Mouse (Mus musculus) urinary bladder, postnatal 25 days (tissue): ENCODE data around the gene 4930550C14Rik.

ENCODE experiments used
- DNase-seq: peaks from one replicate; pipeline ENCODE4 v3.0.0; 2022; ENCODE audit warnings: low spot score

Gene 4930550C14Rik

DNA sequence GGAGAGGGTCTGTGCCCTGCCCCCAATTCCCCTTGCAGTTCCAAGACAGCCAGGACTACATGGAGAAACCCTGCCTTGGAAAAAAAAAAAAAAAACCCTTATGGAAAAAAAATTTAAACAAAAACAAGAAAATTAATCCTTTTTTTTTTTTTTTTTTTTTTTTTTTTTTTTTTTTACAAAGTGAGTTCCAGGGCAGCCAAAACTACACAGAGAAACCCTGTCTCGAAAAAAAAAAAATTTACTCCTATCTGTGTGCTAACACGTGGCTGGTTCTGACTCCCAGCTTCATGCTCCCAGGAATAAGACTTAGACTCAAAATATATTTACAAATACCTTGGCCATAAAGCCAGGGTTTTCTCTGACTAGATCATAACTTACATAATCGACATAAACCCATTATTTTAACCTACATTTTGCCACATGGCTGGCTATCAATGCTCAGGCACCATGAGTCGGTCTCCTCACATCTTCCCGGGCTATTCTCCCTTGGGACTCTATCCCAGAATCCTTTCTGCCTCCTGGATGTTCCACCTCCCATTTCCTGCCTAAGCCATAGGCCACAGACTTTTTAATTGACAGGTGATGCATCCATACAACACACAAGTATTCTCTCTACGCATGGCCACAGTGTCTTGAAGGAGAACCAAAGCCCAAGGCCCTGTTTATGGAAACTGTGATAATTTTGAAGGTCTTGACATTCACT is 2.1 kb downstream of the 4930550C14Rik start:
- no peak for DNase-seq

DNA sequence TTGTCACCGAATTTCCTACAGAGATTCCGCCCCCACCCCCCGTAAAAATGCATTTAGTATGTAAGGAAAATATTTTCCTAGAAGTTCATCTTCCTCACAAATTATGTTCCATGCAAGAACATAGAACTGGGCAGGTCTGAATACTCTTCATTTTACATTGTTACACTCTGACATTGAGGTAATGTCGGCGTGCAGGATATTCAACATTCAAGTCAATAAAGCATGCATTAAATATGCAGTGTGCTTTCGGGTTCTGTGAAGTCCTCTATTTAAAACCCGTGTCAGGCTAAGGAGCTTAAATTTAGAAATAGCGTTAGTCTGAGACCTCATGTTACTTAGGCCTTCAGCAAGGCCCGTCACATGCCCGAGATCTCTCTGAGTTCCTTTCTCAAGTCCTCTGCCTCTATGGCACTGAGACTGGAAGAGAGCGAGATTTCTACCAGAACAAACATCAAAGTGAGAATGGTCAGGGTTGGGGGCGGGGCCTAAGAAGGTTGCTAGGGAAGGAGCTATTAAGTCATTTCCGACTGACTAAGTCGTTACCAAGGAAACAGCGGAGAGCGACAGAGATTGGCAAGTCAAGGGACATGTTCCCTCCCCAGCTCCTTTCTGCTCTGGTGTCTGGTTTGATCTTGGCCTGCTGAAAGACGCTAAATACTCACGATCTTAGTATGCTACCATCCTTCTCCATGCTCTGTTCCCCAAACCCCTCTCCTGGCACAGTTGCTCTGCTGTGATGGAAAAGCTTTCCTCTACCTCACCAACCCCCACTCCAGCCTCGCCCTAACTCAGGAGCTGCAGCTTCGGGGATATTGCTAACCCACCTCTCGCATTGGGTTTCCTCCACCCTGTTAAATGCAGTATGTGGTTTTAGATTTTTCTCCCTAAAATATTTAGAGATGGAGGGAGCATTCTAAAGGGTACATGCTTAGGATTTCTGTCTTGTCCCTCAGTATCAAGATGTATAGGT is 2.9 kb downstream of the 4930550C14Rik start:
- DNase-seq = peak; percentile 47

DNA sequence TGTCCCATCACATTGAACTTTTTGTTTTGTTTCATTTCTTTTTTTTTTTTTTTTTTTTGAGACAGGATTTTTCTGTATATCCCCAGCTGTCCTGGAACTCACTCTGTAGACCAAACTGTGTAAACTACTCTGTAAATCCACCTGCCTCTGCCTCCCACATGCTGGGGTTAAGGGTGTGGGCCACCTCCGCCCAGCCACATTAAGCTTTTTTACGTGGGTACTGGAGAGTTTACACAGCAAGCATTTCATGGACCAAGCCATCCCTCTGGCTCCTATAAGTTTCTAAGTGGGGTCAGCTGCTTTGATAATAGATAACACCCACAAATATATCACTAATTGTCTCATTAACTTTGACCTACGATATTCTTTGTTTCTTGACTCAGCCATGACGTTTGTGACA is 6.4 kb downstream of the 4930550C14Rik start:
- DNase-seq = no peak

DNA sequence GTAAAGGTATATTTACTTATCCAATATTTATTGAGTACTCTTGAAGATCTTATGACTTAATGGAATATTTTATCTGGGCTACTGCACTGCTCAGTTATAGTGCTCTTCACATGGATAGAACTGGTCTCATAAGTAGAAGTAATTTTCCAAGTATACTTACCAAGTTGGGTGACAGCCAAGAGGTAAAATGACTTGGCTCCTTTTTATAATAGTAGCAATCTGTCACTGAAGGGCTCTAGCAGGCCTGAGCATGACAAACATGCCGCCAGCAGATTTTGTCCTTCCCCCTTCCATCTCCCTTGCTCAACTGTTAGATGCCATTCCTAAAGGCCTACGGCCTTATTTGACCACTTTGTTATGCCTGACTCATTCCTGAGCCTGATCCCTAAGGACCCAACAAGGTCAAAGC is 6.8 kb downstream of the 4930550C14Rik start:
- DNase-seq = no peak

GRCm38 (mm10) chr9:53409427-53409826 is 7.3 kb downstream of the 4930550C14Rik start:
- no peak for DNase-seq

DNA sequence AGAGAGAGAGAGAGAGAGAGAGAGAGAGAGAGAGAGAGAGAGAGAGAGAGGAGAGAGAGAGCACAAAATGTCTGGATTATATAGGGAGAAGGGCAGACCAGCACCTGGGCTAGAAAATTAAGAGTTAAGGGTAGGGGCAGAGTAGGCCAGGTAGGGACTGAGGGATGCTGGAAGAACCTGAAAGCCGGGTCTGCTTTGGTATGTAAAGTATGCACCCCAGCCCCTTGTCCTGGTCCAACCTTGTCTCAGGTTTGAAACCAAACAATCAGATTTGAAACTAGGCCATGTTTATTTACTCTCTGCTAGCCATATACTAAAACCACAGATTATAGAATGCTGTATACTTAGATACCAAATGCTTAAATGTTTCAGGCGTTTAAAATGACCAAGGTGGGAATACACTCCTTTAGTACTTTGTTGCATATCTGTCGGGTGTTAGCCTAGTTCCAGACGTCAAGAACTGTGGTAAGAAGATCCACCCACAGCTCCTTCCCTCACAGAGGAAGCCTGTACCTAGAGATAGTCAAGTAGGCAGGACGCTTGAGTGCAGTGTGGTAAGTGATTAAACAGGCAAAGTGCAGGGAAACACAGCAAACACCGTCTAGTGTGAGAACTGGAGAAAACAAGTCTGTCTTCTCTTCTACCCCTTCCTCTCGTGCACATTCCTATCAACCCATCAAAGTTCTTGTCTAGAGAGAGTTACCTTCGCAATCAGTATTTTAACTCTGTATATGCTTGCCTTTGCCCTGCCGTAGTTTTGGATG is 20.2 kb downstream of the 4930550C14Rik start:
- DNase-seq = no peak

DNA sequence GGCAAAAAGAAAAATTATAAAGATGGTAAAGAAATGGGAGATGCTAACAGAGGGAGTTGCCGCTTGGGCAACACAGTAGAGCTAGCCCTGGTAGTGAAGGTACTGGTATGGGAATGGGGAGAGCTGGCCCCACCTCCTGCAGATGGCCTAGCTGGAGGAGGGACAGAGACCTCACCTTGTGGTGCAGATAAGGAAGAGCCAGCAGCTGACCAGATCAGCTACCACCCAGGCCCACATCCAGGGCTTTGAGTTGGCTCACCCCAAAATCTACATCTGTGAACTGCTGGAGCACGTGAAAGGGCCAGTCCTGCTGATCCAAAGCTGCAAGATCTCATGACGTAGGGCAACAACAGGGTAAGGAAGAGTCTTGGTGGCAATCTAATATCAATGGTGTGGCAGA is 24.6 kb downstream of the 4930550C14Rik start:
- no peak for DNase-seq

- DNase-seq = no peak
These were observed 25.5 kb downstream of the 4930550C14Rik start for GRCm38 (mm10) chr9:53427638-53428037.

GRCm38 (mm10) chr9:53435830-53436570 is 33.9 kb downstream of the 4930550C14Rik start:
- DNase-seq = no peak

DNA sequence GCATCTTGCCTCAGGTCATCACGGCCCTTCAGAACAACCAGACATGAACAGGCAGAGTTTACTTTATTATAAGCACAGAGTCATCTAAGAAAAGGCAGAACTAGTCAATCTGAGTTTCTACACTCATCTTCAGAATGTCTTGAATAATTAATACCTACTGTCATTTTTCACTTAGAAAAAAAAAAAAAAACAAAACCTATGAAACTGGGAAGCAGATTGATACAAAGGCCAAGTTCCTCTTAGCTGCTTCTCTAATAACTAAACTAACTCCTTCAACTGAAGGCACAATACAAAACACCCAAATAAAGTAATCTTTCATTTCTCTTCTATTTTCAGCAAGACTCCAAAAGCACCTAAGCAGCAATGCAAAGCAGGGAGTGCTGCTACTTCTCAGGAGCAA is 48.5 kb downstream of the 4930550C14Rik start:
- no peak for DNase-seq

DNA sequence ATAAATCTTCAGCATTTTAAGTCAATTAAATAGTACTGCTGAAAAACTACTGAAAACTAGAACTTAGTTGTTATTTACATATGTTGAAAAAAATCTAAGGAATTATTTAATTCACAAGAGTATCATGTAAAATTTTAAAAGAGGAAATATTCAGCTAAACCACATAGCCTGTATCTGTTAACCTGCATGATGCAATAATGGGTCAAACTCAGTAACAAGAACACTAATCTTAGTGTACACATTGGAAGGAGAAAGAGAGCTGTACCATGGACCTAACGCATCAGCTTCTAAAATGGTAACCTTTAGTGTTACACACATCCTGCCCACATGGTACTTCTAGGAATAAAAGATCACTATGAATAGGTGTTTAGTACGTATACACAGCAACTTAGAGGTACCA is 49.9 kb downstream of the 4930550C14Rik start:
- DNase-seq = no peak

DNA sequence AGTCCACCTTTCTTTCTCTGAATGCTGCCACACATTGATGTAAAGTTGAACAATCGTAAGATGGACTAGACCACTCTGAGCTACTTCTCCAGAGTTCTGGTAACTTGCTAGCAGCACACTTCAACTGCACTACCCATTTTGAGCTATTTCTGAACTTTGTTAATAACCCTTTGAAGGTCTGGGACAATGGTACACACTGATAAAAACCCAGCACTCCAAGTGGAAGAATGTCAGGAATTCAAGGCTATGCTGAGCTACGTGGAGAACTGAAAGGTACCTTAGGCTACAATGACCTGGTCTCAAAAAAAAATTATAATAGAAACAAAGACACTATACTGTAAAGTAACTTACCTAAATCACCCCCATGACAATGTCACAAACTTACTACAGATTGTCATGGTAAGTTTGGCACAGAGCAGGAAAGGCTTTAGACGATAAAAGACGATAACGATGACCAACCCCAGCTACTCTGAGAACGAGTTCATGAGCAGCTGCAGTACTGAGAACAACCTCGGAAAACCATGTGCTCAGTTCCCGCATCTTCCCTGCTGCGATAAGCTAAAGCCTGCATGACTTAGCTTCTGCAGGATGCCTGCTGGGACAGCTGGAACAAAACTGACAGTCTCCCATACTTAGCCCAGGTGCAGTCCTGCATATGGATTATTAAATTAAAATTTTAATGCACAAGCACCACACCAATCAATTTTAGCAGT is 70.8 kb downstream of the 4930550C14Rik start:
- DNase-seq = no peak
